Mouse (Mus musculus) intestine, embryonic 14.5 days (tissue): ENCODE measurements around the gene Renbp. TPM values are rescaled to one million over a fixed set of nuclear protein-coding genes. Genes with fewer than 3 reads are reported as not detected.

Source experiments
- ATAC-seq: fragments of 200-750 bp; cut with Nextera tagmentation; replicated peaks from 2 replicates; pipeline ENCODE4 v1.8.0; 2017; ENCODE audit warnings: low read depth, moderate number of reproducible peaks, moderate TSS enrichment, moderate library complexity; ENCODE audit not compliant: low FRiP score, low TSS enrichment
- DNase-seq: peaks from one replicate; pipeline ENCODE4 v3.0.0-alpha.2; 2018; ENCODE audit warnings: low spot score
- H3K27ac ChIP-seq: fragments of 300-500 bp; sonication (generic); 2 replicates; pipeline ENCODE4 v1.5.1; 2014; ENCODE audit warnings: low read depth, mild to moderate bottlenecking, control low read depth
- H3K27me3 ChIP-seq: fragments of 300-500 bp; sonication (generic); replicated peaks from 2 replicates; pipeline ENCODE4 v1.6.1; 2014; ENCODE audit warnings: low read length, control low read depth; ENCODE audit not compliant: control insufficient read depth, insufficient read depth
- H3K36me3 ChIP-seq: fragments of 300-500 bp; sonication (generic); 2 replicates; pipeline ENCODE4 v1.6.1; 2014; ENCODE audit warnings: low read length, control low read depth; ENCODE audit not compliant: control insufficient read depth, insufficient read depth
- H3K4me1 ChIP-seq: fragments of 300-500 bp; sonication (generic); replicated peaks from 2 replicates; pipeline ENCODE4 v1.6.1; 2014; ENCODE audit warnings: low read length, control low read depth, mixed read lengths; ENCODE audit not compliant: control insufficient read depth, insufficient read depth
- H3K4me2 ChIP-seq: fragments of 300-500 bp; sonication (generic); 2 replicates; pipeline ENCODE4 v1.6.1; 2014; ENCODE audit warnings: low read length
- H3K4me3 ChIP-seq: fragments of 300-500 bp; sonication (generic); 2 replicates; pipeline ENCODE4 v1.5.1; 2014; ENCODE audit warnings: low read depth, low read length, control low read depth, mixed read lengths
- H3K9ac ChIP-seq: fragments of 300-500 bp; sonication (generic); 2 replicates; pipeline ENCODE4 v1.6.1; 2014; ENCODE audit warnings: mild to moderate bottlenecking, low read length
- H3K9me3 ChIP-seq: fragments of 300-500 bp; sonication (generic); 2 replicates; pipeline ENCODE4 v1.6.1; 2016; ENCODE audit warnings: low read length, control low read depth; ENCODE audit not compliant: control insufficient read depth
- WGBS: fragments of 180-500 bp; shearing (Covaris S2); extraction: QIAGEN DNeasy Blood & Tissue Kit; methylation state at CpG from one replicate; pipeline ENCODE4 v1.1.7; 2014; 5-methylcytosine and 5-hydroxymethylcytosine counted together
- polyA plus RNA-seq: library from polyadenylated mRNA; unstranded; fragments of >200 nt; fragmentation: Nextera tagmentation; extraction: Ambion mirVana; gene quantifications from 2 replicates; pipeline ENCODE4 v1.2.1, GENCODE M21; 2014

Renbp gene
- polyA plus RNA-seq, 1 experiment from 2014 or later = 59.3 TPM

DNA sequence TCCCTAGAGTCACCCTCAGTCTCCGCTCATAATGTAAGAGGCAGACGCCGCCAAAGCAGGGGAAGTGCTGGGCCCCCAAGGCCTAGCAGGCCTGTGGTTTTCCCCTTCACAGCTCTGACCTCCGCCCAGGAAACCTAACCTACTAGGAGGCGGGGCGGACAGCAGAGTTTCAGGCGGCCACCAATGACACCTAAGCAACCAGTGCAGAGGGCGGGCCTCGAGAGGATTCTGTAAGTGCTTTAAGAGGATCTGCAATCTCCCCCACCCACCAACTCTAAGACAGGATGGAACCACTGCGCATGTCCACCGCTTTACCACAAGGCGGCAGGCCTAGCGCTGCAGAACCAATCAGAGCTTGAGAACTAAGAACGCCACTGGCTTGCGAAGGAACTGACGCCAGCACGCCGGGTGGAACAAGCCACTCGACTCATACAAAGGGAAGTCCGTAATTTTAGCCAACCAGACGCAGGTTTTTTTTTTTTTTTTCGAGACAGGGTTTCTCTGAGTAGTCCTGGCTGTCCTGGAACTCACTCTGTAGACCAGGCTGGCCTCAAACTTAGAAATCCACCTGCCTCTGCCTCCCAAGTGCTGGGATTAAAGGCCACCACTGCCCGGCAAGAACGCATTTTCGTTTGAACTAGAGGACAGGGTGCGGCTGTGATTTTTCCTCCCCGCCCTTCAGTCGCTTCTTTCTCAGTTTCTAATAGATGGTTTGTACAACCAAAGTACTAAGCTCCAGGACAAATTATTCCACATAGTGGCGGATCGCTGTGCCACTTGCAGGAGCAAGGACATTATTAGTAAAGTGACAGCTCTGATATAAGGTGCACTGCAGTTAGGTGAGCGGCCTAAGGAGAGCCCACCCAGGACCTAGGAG, 15.6 kb downstream of the Renbp start:
- Histone ChIP-seq H3K27ac (peak overlapping the region; percentile 73), H3K9ac (peak overlapping the region; percentile 20; the same call in 1 of the 2 replicates), H3K4me1 (no peaks in the 10 kb centered on the region), H3K4me3 (no peak overlapping the region), H3K27me3 (0 out of 2 replicates have a peak, but pooled peaks cover 7% of the 10 kb centered on the region), H3K9me3 (no peaks in the 10 kb centered on the region), H3K36me3 (peaks cover 23% of the 10 kb centered on the region), H3K4me2 (peak overlapping the region; percentile 36)
- DNase-seq (peak; percentile 73), ATAC-seq (peak; percentile 97)
- 19% methylated on average over 31 of the region's 31 CpGs for WGBS

GRCm38 (mm10) chrX:73911588-73911987, 19.1 kb downstream of the Renbp start:
- H3K9me3 ChIP-seq = no peaks in the 10 kb centered on the region
- no peak overlapping the region for H3K4me3 ChIP-seq
- no peak for ATAC-seq
- 0 out of 2 replicates have a peak, but pooled peaks cover 4% of the 10 kb centered on the region for H3K27me3 ChIP-seq
- no peak overlapping the region for H3K9ac ChIP-seq
- H3K27ac ChIP-seq = no peak overlapping the region
- no peak overlapping the region; the same call in 1 of the 2 replicates for H3K4me2 ChIP-seq
- no peaks in the 10 kb centered on the region for H3K36me3 ChIP-seq
- no peak for DNase-seq
- H3K4me1 ChIP-seq = no peaks in the 10 kb centered on the region
- WGBS = 87% methylated on average over 2 of the region's 2 CpGs

- Histone ChIP-seq H3K4me3 (no peak overlapping the region), H3K36me3 (no peaks in the 10 kb centered on the region), H3K27me3 (0 out of 2 replicates have a peak, but pooled peaks cover 4% of the 10 kb centered on the region), H3K4me2 (peak overlapping the region; percentile 37), H3K9ac (no peak overlapping the region), H3K27ac (no peak overlapping the region), H3K9me3 (no peaks in the 10 kb centered on the region), H3K4me1 (no peaks in the 10 kb centered on the region)
- DNase-seq (no peak), ATAC-seq (no peak)
- WGBS = 16% methylated on average over 25 of the region's 26 CpGs
Observed at GRCm38 (mm10) chrX:73911156-73911555, 19.5 kb downstream of the Renbp start.

DNA sequence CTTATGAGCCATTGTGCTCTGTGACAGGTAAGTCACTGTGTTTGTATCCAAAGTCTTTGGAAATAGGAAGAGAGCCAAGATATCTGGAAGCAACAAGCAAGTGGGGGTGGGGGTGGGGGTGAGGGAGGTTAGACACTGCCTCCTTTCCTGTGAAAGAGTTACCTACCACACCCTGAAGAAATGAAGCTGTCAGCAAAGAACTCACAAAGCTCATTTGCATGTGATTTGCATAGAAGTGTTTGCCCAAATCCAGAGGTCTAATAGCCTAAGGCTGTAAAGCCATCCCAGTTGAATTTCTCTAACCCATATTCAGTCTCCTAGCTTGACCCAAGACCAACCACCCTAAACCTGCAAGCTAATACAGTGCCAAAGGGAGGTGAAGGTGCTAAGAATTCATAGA, 20.2 kb downstream of the Renbp start:
- ATAC-seq = no peak
- Histone ChIP-seq H3K4me2 (peak overlapping the region; percentile 37; the same call in 1 of the 2 replicates), H3K4me3 (no peak overlapping the region), H3K36me3 (no peaks in the 10 kb centered on the region), H3K9me3 (no peaks in the 10 kb centered on the region), H3K4me1 (no peaks in the 10 kb centered on the region), H3K27ac (no peak overlapping the region), H3K9ac (no peak overlapping the region), H3K27me3 (0 out of 2 replicates have a peak, but pooled peaks cover 4% of the 10 kb centered on the region)
- no peak for DNase-seq

DNA sequence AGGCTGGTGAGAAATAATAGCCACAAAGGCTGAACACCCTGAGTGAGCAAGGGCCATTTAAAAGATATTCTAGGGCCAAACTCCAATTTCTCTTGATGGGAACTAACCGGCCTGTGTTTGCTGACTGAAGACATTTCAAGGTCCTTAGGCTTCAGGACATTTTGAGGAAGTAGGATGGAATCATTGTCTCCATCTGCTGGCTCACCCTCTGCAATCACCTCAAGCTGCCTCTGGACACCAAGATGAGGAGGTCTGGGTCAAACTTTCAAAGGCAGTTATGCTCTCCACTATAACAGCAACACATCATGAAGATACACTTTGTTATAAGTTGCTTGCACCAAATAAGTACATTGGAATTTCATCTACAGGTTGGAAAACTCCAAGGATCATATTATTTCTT, 20.6 kb downstream of the Renbp start:
- 0 out of 2 replicates have a peak, but pooled peaks cover 4% of the 10 kb centered on the region for H3K27me3 ChIP-seq
- H3K9ac ChIP-seq = no peak overlapping the region
- no peak overlapping the region for H3K4me2 ChIP-seq
- no peaks in the 10 kb centered on the region for H3K4me1 ChIP-seq
- H3K36me3 ChIP-seq = no peaks in the 10 kb centered on the region
- DNase-seq (no peak), ATAC-seq (no peak)
- H3K4me3 ChIP-seq = no peak overlapping the region
- WGBS = 73% methylated on average over 1 of the region's 1 CpGs
- no peaks in the 10 kb centered on the region for H3K9me3 ChIP-seq
- H3K27ac ChIP-seq = no peak overlapping the region

DNA sequence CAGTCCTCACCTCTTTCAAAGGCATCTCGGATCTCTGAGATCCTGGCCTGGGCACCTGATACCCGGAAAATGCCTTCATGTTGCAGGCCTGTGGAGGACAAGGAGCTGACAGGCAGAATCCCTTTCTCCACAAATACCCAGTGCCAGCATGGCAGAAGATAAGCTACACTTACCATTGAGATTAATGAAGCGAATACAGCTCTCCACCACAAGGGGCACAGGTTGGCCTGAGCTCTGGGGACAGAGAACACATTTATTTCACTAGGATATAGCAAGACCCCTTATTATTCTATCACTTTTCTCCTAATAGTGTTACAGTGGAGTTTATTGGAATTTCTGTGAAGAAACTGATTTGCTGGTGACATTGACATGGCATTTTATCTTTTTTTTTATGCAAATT, 32.7 kb downstream of the Renbp start:
- Histone ChIP-seq H3K4me1 (no peaks in the 10 kb centered on the region), H3K27me3 (no peaks in the 10 kb centered on the region), H3K27ac (no peak overlapping the region), H3K9ac (no peak overlapping the region), H3K4me2 (no peak overlapping the region), H3K36me3 (no peaks in the 10 kb centered on the region), H3K9me3 (no peaks in the 10 kb centered on the region), H3K4me3 (no peak overlapping the region)
- 78% methylated on average over 3 of the region's 3 CpGs for WGBS
- DNase-seq (no peak), ATAC-seq (no peak)

GRCm38 (mm10) chrX:73895719-73896118, 34.9 kb downstream of the Renbp start, which contains the start of gene L1cam:
TSS of gene L1cam (minus strand) at chrX:73896105.
- ATAC-seq (no peak), DNase-seq (peak; percentile 57)
- Histone ChIP-seq H3K4me1 (no peaks in the 10 kb centered on the region), H3K27ac (no peak within 1 kb of the TSS), H3K27me3 (no peaks in the 10 kb centered on the region), H3K4me3 (no peak within 1 kb of the TSS), H3K9ac (no peak within 1 kb of the TSS), H3K9me3 (no peaks in the 10 kb centered on the region), H3K4me2 (no peak within 1 kb of the TSS), H3K36me3 (no peaks in the 10 kb centered on the region)
- WGBS = 9% methylated on average over 2 of the region's 2 CpGs

- Histone ChIP-seq H3K27me3 (no peaks in the 10 kb centered on the region), H3K9ac (no peak overlapping the region), H3K9me3 (no peaks in the 10 kb centered on the region), H3K4me2 (no peak overlapping the region), H3K4me1 (no peaks in the 10 kb centered on the region), H3K36me3 (no peaks in the 10 kb centered on the region), H3K27ac (no peak overlapping the region), H3K4me3 (no peak overlapping the region)
- WGBS = 88% methylated on average over 14 of the region's 14 CpGs
- ATAC-seq = no peak
- no peak for DNase-seq
Observed at GRCm38 (mm10) chrX:73892833-73893232, 37.8 kb downstream of the Renbp start.
